Mouse (Mus musculus) limb, embryonic 14.5 days (tissue): ENCODE measurements at regions not wholly inside any gene's neighbourhood (a gene's known extent, or its start where the extent isn't known, plus 50 kb on each side); places are given as distances from the start of the nearest gene placed in this dataset.
"Not testable (repeated sequence)": the region's sequence is repeated elsewhere in the genome, so short reads cannot be mapped to it uniquely, and the experiment has no call there.

Experiments
- ATAC-seq: fragments of 200-750 bp; cut with Nextera tagmentation; 2 replicates; pipeline ENCODE4 v1.8.0; 2017; ENCODE audit warnings: low read depth, moderate number of reproducible peaks, moderate TSS enrichment; ENCODE audit not compliant: low FRiP score
- DNase-seq: peaks from one replicate; pipeline ENCODE4 v3.0.0-alpha.2; 2015; ENCODE audit warnings: low spot score
- H3K27ac ChIP-seq: fragments of 300-500 bp; sonication (generic); replicated peaks from 2 replicates; pipeline ENCODE4 v1.5.1; 2014; ENCODE audit warnings: low read depth, mild to moderate bottlenecking, low read length, moderate library complexity, mixed read lengths
- H3K27me3 ChIP-seq: fragments of 300-500 bp; sonication (generic); 2 replicates; pipeline ENCODE4 v1.6.1; 2014; ENCODE audit warnings: low read length, mixed read lengths; ENCODE audit not compliant: control insufficient read depth, insufficient read depth
- H3K36me3 ChIP-seq: fragments of 300-500 bp; sonication (generic); 2 replicates; pipeline ENCODE4 v1.6.1; 2014; ENCODE audit warnings: mild to moderate bottlenecking, low read length, moderate library complexity, mixed read lengths; ENCODE audit not compliant: control insufficient read depth, insufficient read depth
- H3K4me1 ChIP-seq: fragments of 300-500 bp; sonication (generic); 2 replicates; pipeline ENCODE4 v1.6.1; 2014; ENCODE audit warnings: antibody characterized with exemption, low read length, mixed read lengths; ENCODE audit not compliant: control insufficient read depth, insufficient read depth
- H3K4me2 ChIP-seq: fragments of 300-500 bp; sonication (generic); replicated peaks from 2 replicates; pipeline ENCODE4 v1.6.1; 2014; ENCODE audit warnings: low read depth, mild to moderate bottlenecking, low read length, moderate library complexity; ENCODE audit not compliant: severe bottlenecking
- H3K4me3 ChIP-seq: fragments of 300-500 bp; sonication (generic); replicated peaks from 2 replicates; pipeline ENCODE4 v1.5.1; 2014; ENCODE audit warnings: low read length
- H3K9ac ChIP-seq: fragments of 300-500 bp; sonication (generic); 2 replicates; pipeline ENCODE4 v1.6.1; 2014; ENCODE audit warnings: mild to moderate bottlenecking, low read depth, low read length, moderate library complexity; ENCODE audit not compliant: severe bottlenecking
- H3K9me3 ChIP-seq: fragments of 300-500 bp; sonication (generic); 2 replicates; pipeline ENCODE4 v1.6.1; 2016; ENCODE audit warnings: low read length; ENCODE audit not compliant: control insufficient read depth
- POLR2A ChIP-seq: fragments of 200-500 bp; IDR thresholded peaks from 2 replicates; pipeline ENCODE4 v1.8.0; 2012; ENCODE audit warnings: inconsistent platforms, mild to moderate bottlenecking, moderate library complexity, borderline replicate concordance; ENCODE audit not compliant: insufficient read depth, insufficient read length; ENCODE audit errors: extremely low read depth
- whole genome bisulfite sequencing: fragments of 180-500 bp; shearing (Covaris S2); extraction: QIAGEN DNeasy Blood & Tissue Kit; methylation state at CpG from one replicate; pipeline ENCODE4 v1.1.7; 2014; 5-methylcytosine and 5-hydroxymethylcytosine counted together

DNA sequence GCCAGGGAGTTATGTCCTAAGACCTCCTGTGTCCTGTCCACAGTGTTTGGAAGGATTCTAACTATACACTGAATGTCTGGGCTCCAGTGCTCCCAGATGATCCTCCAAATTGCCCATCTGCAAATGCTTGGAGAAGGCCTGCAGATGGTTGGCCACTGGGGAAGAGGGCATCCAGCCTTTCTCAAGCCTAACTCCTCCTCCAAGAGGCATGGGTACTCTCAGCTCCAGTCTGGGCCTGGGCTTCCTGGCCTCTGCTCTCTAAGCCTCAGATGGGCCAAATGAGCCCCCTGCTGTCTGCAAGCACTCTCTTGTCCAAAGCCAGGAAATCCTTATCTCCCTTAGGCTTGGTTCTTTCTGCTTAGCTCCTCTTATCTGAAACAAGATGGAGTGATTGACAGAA is 290.8 kb downstream of the Dysf start:
- H3K4me1 ChIP-seq = no peaks in the 10 kb centered on the region
- no peaks in the 10 kb centered on the region for H3K9me3 ChIP-seq
- no peaks in the 10 kb centered on the region for H3K36me3 ChIP-seq
- no peak overlapping the region for H3K4me2 ChIP-seq
- H3K9ac ChIP-seq = no peak overlapping the region
- ATAC-seq (no peak), DNase-seq (no peak)
- no peaks in the 10 kb centered on the region for H3K27me3 ChIP-seq
- H3K27ac ChIP-seq = no peak overlapping the region
- no peak overlapping the region for H3K4me3 ChIP-seq
- TF ChIP-seq POLR2A = no peak

DNA sequence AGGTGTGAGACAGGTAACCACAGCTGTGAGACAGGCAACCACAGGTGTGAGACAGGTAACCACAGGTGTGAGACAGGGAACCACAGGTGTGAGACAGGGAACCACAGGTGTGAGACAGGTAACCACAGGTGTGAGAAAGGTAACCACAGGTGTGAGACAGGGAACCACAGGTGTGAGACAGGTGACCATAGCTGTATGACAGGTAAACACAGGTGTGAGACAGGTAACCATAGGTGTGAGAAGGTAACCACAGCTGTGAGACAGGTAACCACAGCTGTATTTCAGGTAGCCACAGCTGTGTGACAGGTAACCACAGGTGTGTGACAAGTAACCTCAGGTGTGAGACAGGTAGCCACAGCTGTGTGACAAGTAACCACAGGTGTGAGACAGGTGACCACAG is 265.5 kb downstream of the Dysf start:
- not testable (repeated sequence) for H3K4me2 ChIP-seq, H3K27ac ChIP-seq, H3K27me3 ChIP-seq, H3K9me3 ChIP-seq, H3K4me3 ChIP-seq, DNase-seq, H3K36me3 ChIP-seq, H3K9ac ChIP-seq, ATAC-seq
- H3K4me1 ChIP-seq = peaks cover 10% of the 10 kb centered on the region

DNA sequence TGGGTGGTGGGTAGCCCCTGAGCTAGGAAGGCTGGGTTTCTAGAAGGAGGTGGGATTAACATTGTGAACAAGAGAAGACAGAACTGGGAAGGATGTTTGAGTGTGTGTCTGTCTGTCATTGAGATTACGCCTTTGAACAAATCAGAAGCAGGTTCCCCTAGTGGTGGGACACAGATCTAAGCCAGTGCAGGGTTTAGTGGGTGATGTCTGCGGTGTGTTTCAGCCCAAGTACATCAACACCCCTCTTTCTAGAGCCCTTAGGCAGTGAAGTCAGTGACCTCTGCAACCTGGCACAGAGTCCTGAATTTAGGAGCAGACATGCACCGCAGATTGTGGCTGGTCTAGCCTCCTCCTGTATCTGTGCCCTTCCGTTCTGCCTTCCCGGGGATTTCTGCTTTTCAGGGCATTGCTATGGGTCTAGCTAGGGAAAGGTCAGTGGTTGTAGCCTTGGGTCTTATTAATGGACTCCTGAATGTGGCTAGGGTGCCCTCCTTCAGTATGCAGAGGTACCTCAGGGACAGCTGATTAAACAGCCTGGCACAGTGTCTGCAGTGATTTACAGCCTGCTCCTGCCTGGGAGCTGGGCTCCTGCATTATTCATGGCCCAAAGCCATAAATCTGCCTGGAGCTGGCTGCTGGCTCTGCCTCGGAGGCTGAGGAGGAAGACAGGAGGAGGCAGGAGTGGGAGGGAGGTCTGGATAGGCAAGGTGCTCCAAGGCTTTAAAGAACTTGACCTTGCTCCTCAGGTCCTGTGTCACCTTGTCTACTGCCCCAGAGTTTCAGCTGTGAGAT is 264.3 kb downstream of the Dysf start:
- Histone ChIP-seq H3K27me3 (no peaks in the 10 kb centered on the region), H3K9me3 (no peaks in the 10 kb centered on the region), H3K4me1 (peaks cover 10% of the 10 kb centered on the region), H3K36me3 (no peaks in the 10 kb centered on the region), H3K27ac (no peak overlapping the region), H3K9ac (no peak overlapping the region), H3K4me3 (no peak overlapping the region), H3K4me2 (no peak overlapping the region)
- ATAC-seq (no peak), DNase-seq (no peak)
- WGBS = 53% methylated on average over 6 of the region's 6 CpGs
- no peak for TF ChIP-seq POLR2A

- ATAC-seq (no peak), DNase-seq (no peak)
- no peaks in the 10 kb centered on the region for H3K27me3 ChIP-seq
- H3K4me2 ChIP-seq = no peak overlapping the region
- WGBS = 55% methylated on average over 6 of the region's 6 CpGs
- TF ChIP-seq POLR2A = no peak
- H3K27ac ChIP-seq = no peak overlapping the region
- H3K9me3 ChIP-seq = no peaks in the 10 kb centered on the region
- no peak overlapping the region for H3K4me3 ChIP-seq
- no peak overlapping the region for H3K9ac ChIP-seq
- H3K4me1 ChIP-seq = peaks cover 10% of the 10 kb centered on the region
- no peaks in the 10 kb centered on the region for H3K36me3 ChIP-seq
These were observed 263.6 kb downstream of the Dysf start for GRCm38 (mm10) chr6:84271966-84272365.

DNA sequence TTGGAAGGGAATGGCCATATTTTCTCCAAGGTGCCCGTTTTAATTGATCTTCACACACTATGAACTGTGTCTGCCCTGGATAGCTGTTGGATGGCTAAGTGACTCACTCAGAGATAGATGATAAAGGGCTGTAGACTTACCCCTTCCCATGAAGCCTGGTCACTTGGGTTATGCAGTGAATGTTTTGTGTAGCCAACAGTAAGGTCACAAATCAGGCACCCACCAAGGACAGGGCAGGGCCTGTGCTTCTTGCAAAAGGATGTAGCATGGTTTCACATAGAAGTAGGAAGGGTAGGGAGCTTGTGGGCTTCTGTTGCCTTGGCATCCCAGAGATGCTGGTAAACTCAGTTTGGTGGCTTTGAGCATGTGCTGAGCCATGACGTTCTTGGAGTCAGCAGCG is 263.1 kb downstream of the Dysf start:
- DNase-seq (no peak), ATAC-seq (no peak)
- no peak overlapping the region for H3K4me2 ChIP-seq
- no peak for TF ChIP-seq POLR2A
- WGBS = 83% methylated on average over 3 of the region's 3 CpGs
- H3K27ac ChIP-seq = no peak overlapping the region
- H3K4me1 ChIP-seq = peaks cover 16% of the 10 kb centered on the region
- H3K9me3 ChIP-seq = no peaks in the 10 kb centered on the region
- no peak overlapping the region for H3K9ac ChIP-seq
- no peaks in the 10 kb centered on the region for H3K27me3 ChIP-seq
- H3K36me3 ChIP-seq = no peaks in the 10 kb centered on the region
- no peak overlapping the region for H3K4me3 ChIP-seq
